Mouse (Mus musculus) forebrain, postnatal 0 days (tissue): ENCODE data around the gene Tbc1d19. TPM values are rescaled to one million over a fixed set of nuclear protein-coding genes. Genes with fewer than 3 reads are reported as not detected.

Experiments
- ATAC-seq: fragments of 200-750 bp; cut with Nextera tagmentation; 2 replicates; pipeline ENCODE4 v1.8.0; 2017; ENCODE audit warnings: mild to moderate bottlenecking, moderate library complexity
- DNase-seq: peaks from one replicate; pipeline ENCODE4 v3.0.0-alpha.2; 2015
- H3K27ac ChIP-seq: fragments of 300-500 bp; sonication (generic); 2 replicates; pipeline ENCODE4 v1.5.1; 2014; ENCODE audit warnings: low read depth, mild to moderate bottlenecking, antibody characterized with exemption, low read length, moderate library complexity, mixed read lengths
- H3K27me3 ChIP-seq: fragments of 300-500 bp; sonication (generic); 2 replicates; pipeline ENCODE4 v1.6.1; 2014; ENCODE audit warnings: mild to moderate bottlenecking, low read length, mixed read lengths; ENCODE audit not compliant: insufficient read depth
- H3K36me3 ChIP-seq: fragments of 300-500 bp; sonication (generic); 2 replicates; pipeline ENCODE4 v1.6.1; 2014; ENCODE audit warnings: mild to moderate bottlenecking, moderate library complexity; ENCODE audit not compliant: insufficient read depth
- H3K4me1 ChIP-seq: fragments of 300-500 bp; sonication (generic); 2 replicates; pipeline ENCODE4 v1.6.1; 2014; ENCODE audit warnings: antibody characterized with exemption; ENCODE audit not compliant: insufficient read depth
- H3K4me2 ChIP-seq: fragments of 300-500 bp; sonication (generic); 2 replicates; pipeline ENCODE4 v1.6.1; 2014; ENCODE audit warnings: low read depth, mild to moderate bottlenecking, moderate library complexity
- H3K4me3 ChIP-seq: fragments of 300-500 bp; sonication (generic); 2 replicates; pipeline ENCODE4 v1.5.1; 2014; ENCODE audit warnings: low read depth, low read length, mixed read lengths
- H3K9ac ChIP-seq: fragments of 300-500 bp; sonication (generic); 2 replicates; pipeline ENCODE4 v1.6.1; 2014; ENCODE audit warnings: mild to moderate bottlenecking
- H3K9me3 ChIP-seq: fragments of 300-500 bp; sonication (generic); 2 replicates; pipeline ENCODE4 v1.6.1; 2016; ENCODE audit warnings: low read length
- CTCF ChIP-seq: sonication (generic); IDR thresholded peaks from 2 replicates; pipeline ENCODE4 v1.5.1; 2016; ENCODE audit warnings: antibody characterized with exemption, control low read depth, low read depth
- WGBS: fragments of 180-500 bp; shearing (Covaris S2); extraction: QIAGEN DNeasy Blood & Tissue Kit; methylation state at CpG from one replicate; pipeline ENCODE4 v1.1.7; 2014; 5-methylcytosine and 5-hydroxymethylcytosine counted together
- polyA plus RNA-seq: library from polyadenylated mRNA; unstranded; fragments of >200 nt; fragmentation: Nextera tagmentation; extraction: Ambion mirVana; gene quantifications from 2 replicates; pipeline ENCODE4 v1.2.1, GENCODE M21; 2015
- total RNA-seq: library from RNA; depleted of rRNA; stranded (reverse); fragments of >200 nt; gene quantifications from 2 replicates; pipeline ENCODE4 v1.2.3, GENCODE M21; 2014

Gene Tbc1d19
- total and polyA plus RNA-seq, 2 experiments from 2014 or later: 44.1 to 58.8 TPM

DNA sequence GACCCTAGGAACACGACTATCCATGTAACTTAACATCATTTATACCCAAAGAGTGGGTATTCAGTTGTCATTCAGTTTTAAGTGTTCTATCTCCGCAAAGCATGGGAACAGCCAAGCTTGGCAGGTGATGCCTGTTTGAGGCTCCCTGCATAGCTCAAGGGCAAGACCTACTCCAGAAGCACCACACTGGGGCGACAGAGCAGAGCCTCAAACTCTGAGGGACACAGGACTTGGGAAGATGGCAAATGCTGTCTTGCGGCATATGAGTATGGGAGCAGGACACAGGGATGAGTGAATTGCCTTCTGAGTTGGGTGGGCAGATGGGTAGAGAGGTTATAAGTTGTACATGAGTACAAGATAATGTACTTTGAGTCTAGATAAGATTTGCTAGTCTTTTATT, 119.1 kb downstream of the Tbc1d19 start:
- Histone ChIP-seq H3K27me3 (no peaks in the 10 kb centered on the region), H3K9ac (no peak overlapping the region), H3K4me3 (no peak overlapping the region), H3K36me3 (no peaks in the 10 kb centered on the region), H3K4me1 (no peaks in the 10 kb centered on the region), H3K27ac (no peak overlapping the region), H3K9me3 (no peaks in the 10 kb centered on the region), H3K4me2 (no peak overlapping the region)
- DNase-seq (no peak), ATAC-seq (no peak)
- no peak for TF ChIP-seq CTCF
- WGBS: 80% methylated on average over 4 of the region's 4 CpGs

DNA sequence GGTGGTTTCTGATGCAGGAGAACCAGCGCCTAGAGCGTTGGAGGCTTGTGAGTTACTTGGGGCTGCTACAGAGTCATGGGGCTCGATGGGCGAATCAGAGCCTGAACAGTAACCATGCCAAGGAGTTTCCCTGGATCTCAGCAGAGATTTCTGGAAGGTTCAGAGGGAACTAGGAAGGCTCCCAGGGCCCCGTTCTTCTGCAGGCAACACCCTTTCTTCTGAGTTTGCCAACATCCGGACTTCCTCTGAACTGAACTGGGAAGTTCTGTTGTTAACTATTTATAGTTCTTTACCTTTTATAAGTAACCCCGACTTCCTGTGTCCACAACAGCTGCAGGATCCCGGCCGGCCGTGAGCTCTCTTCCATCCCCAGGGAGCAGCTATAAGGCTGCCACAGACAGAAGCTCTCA, 119.8 kb downstream of the Tbc1d19 start:
- no peak for TF ChIP-seq CTCF
- no peaks in the 10 kb centered on the region for H3K4me1 ChIP-seq
- 85% methylated on average over 10 of the region's 10 CpGs for WGBS

DNA sequence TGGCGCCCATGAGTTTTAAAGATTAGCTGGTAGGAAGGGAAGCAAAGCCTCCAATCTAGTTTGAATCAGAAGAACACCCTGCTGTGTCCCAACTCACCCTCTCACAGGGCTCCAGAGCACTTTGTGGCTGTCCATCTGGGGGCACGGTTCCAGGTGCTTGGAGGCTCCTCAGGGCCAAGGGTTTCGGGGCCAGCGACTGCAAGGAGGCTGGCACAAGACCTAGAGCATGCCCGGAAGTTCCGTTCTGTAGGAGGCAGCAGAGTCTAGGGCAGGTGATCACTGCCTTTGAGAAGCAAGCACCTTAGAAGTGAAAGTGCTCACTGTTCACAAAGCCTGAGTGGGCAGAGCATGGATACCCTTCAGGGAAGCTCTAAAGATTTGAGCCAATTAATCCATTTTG, 120.4 kb downstream of the Tbc1d19 start:
- TF ChIP-seq CTCF: no peak
- H3K27ac ChIP-seq: no peak overlapping the region
- no peak overlapping the region for H3K4me3 ChIP-seq
- 81% methylated on average over 6 of the region's 6 CpGs for WGBS
- no peaks in the 10 kb centered on the region for H3K4me1 ChIP-seq
- ATAC-seq: no peak
- no peak overlapping the region for H3K4me2 ChIP-seq
- DNase-seq: no peak
- H3K9me3 ChIP-seq: no peaks in the 10 kb centered on the region
- H3K36me3 ChIP-seq: no peaks in the 10 kb centered on the region
- no peaks in the 10 kb centered on the region for H3K27me3 ChIP-seq
- H3K9ac ChIP-seq: no peak overlapping the region

More for the DNA sequence above, 119.8 kb downstream of the Tbc1d19 start:
- DNase-seq (no peak), ATAC-seq (no peak)
- Histone ChIP-seq H3K4me2 (no peak overlapping the region), H3K36me3 (no peaks in the 10 kb centered on the region), H3K27ac (no peak overlapping the region), H3K27me3 (no peaks in the 10 kb centered on the region), H3K9ac (no peak overlapping the region), H3K9me3 (no peaks in the 10 kb centered on the region), H3K4me3 (no peak overlapping the region)

DNA sequence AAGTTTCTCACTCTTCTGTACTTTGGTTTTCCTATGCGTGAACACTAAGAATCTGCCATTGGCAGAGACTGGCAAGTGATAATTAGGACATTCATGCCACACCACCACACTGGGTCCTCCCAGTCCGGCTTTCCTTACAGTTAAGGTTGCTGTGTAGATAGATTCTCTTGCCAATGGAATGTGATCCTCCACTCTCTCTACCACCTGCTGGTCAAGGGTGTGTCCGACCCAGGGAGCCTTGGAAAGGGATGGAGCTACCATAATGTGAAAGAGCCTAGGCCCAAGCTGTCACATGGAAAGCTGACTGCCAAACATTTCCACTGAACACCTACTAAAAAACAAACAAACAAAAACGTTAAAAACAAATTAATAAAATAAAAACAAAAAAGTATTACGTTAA, 121.6 kb downstream of the Tbc1d19 start:
- H3K4me1 ChIP-seq: no peaks in the 10 kb centered on the region
- no peaks in the 10 kb centered on the region for H3K27me3 ChIP-seq
- H3K27ac ChIP-seq: no peak overlapping the region
- no peak overlapping the region for H3K4me2 ChIP-seq
- no peak overlapping the region for H3K4me3 ChIP-seq
- 76% methylated on average over 5 of the region's 5 CpGs for WGBS
- no peaks in the 10 kb centered on the region for H3K9me3 ChIP-seq
- ATAC-seq (no peak), DNase-seq (no peak)
- no peak overlapping the region for H3K9ac ChIP-seq
- no peak for TF ChIP-seq CTCF
- H3K36me3 ChIP-seq: no peaks in the 10 kb centered on the region

DNA sequence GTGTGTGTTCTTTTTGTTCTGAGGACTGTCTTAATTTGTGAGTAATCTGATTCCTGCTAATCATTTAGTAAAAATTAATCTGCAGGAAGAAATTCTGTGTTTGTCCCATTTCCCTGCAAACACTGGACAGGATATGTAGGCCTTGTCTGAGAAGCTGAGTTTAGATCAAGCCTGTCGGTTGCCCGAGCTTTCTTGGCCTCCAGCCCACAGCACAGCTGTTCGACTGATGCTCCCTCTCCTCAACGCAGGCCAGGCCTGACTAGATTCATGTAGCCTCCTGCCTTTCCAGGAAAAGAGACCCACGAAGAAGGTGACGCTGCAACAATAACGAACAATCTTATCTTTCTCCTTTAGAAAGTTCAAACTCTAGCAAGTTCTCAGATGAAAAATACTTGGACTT, 124.2 kb downstream of the Tbc1d19 start:
- Histone ChIP-seq H3K4me2 (no peak overlapping the region), H3K4me1 (no peaks in the 10 kb centered on the region), H3K9ac (no peak overlapping the region), H3K9me3 (no peaks in the 10 kb centered on the region), H3K27me3 (no peaks in the 10 kb centered on the region), H3K36me3 (no peaks in the 10 kb centered on the region), H3K27ac (no peak overlapping the region), H3K4me3 (no peak overlapping the region)
- DNase-seq (no peak), ATAC-seq (no peak)
- 51% methylated on average over 7 of the region's 7 CpGs for WGBS
- TF ChIP-seq CTCF: no peak

DNA sequence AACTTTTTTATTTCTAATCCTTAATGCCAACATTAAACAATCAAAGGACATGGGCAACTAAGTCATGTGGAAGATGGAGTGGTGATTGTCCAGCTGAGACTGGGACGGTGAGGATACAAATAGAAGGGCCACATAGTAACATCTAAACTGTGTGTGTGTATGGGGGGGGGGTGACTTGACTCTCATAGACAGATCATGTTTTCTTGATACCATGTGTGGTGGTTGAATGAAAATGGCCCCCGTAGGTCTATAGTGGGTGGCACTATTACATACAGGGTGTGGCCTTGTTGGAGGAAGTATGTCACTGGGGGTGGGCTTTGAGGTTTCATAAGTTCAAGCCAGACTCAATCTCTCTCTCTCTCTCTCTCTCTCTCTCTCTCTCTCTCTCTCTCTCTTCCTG, 124.6 kb downstream of the Tbc1d19 start:
- ATAC-seq (no peak), DNase-seq (no peak)
- WGBS: 97% methylated on average over 2 of the region's 2 CpGs
- H3K9me3 ChIP-seq: no peaks in the 10 kb centered on the region
- no peaks in the 10 kb centered on the region for H3K4me1 ChIP-seq
- H3K36me3 ChIP-seq: no peaks in the 10 kb centered on the region
- H3K27ac ChIP-seq: no peak overlapping the region
- H3K4me2 ChIP-seq: no peak overlapping the region
- no peak overlapping the region for H3K4me3 ChIP-seq
- no peak overlapping the region for H3K9ac ChIP-seq
- TF ChIP-seq CTCF: no peak
- H3K27me3 ChIP-seq: no peaks in the 10 kb centered on the region

DNA sequence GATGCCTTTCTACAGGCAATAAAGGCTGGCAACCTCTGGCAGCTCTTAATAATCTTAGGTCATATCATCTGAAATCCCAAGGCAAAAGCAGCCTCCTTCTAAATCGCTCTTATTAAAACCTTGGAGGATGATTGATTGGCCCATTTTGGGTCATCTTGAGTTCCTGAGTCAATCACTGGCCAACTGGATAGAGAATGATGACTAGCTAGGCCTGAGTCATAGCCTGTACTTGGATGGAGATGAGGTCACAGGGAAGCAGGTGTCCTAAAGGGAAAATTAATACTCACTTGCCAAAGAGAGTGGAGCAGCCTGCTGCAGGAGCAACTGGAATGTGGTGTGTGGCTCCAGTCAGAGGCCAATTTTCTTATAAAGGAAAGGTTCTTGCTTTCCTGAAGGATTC, 125.4 kb downstream of the Tbc1d19 start:
- no peaks in the 10 kb centered on the region for H3K4me1 ChIP-seq
- no peak for ATAC-seq
- H3K4me3 ChIP-seq: no peak overlapping the region
- no peak overlapping the region for H3K4me2 ChIP-seq
- H3K9ac ChIP-seq: no peak overlapping the region
- no peak for TF ChIP-seq CTCF
- no peak for DNase-seq
- no peaks in the 10 kb centered on the region for H3K9me3 ChIP-seq
- no peak overlapping the region for H3K27ac ChIP-seq
- no peaks in the 10 kb centered on the region for H3K27me3 ChIP-seq
- WGBS: 97% methylated on average over 1 of the region's 1 CpGs
- H3K36me3 ChIP-seq: no peaks in the 10 kb centered on the region

DNA sequence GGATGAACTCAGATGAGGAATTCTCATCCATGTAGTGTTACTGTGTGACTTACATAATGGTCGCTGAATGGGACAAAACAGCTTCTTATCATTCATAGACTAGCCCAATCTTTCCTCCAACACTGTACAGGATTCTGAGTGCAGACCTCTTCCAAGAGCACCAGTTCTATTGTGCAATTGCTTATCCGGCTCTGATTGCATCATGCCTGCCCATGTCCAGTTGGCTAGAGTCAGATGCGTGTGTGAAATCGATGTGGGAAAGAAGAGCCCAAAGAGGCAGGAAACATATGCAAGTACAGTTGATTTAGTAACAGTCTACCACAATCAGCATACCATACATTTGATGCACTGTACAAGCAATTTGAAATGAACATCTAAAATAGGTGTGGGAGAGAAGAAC, 127.8 kb downstream of the Tbc1d19 start:
- DNase-seq (no peak), ATAC-seq (no peak)
- Histone ChIP-seq H3K4me3 (no peak overlapping the region), H3K9ac (no peak overlapping the region), H3K4me1 (no peaks in the 10 kb centered on the region), H3K27me3 (no peaks in the 10 kb centered on the region), H3K27ac (no peak overlapping the region), H3K9me3 (no peaks in the 10 kb centered on the region), H3K4me2 (no peak overlapping the region), H3K36me3 (no peaks in the 10 kb centered on the region)
- TF ChIP-seq CTCF: no peak
- 87% methylated on average over 4 of the region's 4 CpGs for WGBS
